Mouse (Mus musculus): ENCODE data around the gene Pak4. TPM values are rescaled to one million over a fixed set of nuclear protein-coding genes. Genes with fewer than 3 reads are reported as not detected.
A peak's percentile ranks its signal among the peaks of the same experiment; 100 is the strongest.
"Not testable (repeated sequence)": the region's sequence is repeated elsewhere in the genome, so short reads cannot be mapped to it uniquely, and the experiment has no call there.

Pak4 gene
- polyA plus RNA-seq, 1 experiment from 2014 or later, result 78.4 TPM

DNA sequence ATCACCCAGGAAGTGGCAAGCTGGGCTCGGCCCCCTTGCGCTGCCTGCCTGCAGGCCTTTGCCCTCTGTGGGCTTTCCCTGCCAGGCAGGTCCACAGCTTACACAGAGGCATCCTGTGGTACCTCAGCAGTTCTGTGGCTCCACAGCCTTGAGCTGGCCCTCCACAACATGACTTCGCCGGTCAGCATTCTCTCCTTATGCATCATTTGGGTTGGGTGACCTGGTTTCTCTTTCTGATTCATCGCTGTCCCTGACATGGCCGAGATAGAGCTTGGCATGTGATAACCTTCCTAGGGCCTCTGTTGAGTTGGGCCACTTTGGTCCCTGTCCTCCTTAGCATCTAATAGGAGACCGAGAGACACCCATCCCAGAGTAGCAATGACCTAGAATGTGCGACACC, 8.0 kb upstream of the Pak4 start:
- Histone ChIP-seq H3K4me3 (ENCODE audit: low read length) (no peak overlapping the region), H3K4me1 (ENCODE audit: insufficient read depth, low read length) (no peaks in the 10 kb centered on the region), H3K27ac (ENCODE audit: low read length) (no peak overlapping the region), H3K36me3 (ENCODE audit: insufficient read depth, low read length) (no peaks in the 10 kb centered on the region), H3K9ac (replicated peaks; ENCODE audit: low read length) (no peak overlapping the region), H3K27me3 (ENCODE audit: insufficient read depth, low read length) (no peaks in the 10 kb centered on the region), H3K4me2 (replicated peaks; ENCODE audit: low read depth, low read length) (no peak overlapping the region), H3K9me3 (ENCODE audit: low read length) (no peaks in the 10 kb centered on the region)
- ATAC-seq (ENCODE audit: low FRiP score, low TSS enrichment), result no peak
- 89% methylated on average over 8 of the region's 8 CpGs for WGBS

DNA sequence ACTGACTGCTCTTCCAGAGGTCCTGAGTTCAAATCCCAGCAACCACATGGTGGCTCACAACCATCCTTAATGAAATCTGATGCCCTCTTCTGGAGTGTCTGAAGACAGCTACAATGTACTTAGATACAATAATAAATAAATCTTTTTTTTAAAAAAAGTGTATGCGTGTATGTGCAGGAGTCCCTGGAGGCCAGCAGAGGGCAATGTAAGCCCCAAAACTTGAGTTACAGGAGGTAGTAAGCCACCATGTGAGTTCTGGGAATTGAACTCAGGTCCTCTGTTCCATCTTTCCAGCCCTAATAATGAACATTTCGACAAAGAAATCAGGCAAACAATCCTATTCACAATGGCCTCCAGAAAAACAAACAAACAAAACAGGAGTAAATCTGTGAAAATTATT, 5.8 kb upstream of the Pak4 start:
- not testable (repeated sequence) for H3K4me3 ChIP-seq (ENCODE audit: low read length); H3K4me2 ChIP-seq (replicated peaks; ENCODE audit: low read depth, low read length); H3K9me3 ChIP-seq (ENCODE audit: low read length); H3K36me3 ChIP-seq (ENCODE audit: insufficient read depth, low read length); H3K4me1 ChIP-seq (ENCODE audit: insufficient read depth, low read length); H3K27me3 ChIP-seq (ENCODE audit: insufficient read depth, low read length); H3K27ac ChIP-seq (ENCODE audit: low read length); ATAC-seq (ENCODE audit: low FRiP score, low TSS enrichment); H3K9ac ChIP-seq (replicated peaks; ENCODE audit: low read length)
- 80% methylated on average over 2 of the region's 2 CpGs for WGBS

DNA sequence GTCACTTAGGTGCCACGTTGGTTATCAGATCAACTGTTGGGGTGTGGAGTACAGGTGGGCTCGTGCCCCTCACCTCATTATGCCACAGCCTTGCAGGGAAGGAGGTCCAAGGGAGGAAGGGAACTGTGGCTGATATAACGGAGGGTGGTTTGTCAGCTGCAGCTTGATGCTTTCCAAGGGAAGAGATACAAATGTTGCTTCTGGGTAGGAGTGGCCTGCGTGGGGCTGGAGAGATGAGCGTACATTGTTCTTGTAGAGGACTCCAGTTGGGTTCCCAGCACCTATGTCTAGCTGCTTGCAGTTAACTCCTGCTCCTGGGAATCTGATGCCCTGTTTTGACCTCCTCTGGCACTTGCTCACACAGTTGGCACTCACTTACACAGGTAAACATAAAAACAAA, 5.2 kb upstream of the Pak4 start:
- no peak overlapping the region for H3K27ac ChIP-seq (ENCODE audit: low read length)
- no peak for ATAC-seq (ENCODE audit: low FRiP score, low TSS enrichment)
- H3K36me3 ChIP-seq (ENCODE audit: insufficient read depth, low read length), result no peaks in the 10 kb centered on the region
- no peak overlapping the region for H3K4me2 ChIP-seq (replicated peaks; ENCODE audit: low read depth, low read length)
- H3K9ac ChIP-seq (replicated peaks; ENCODE audit: low read length), result no peak overlapping the region
- 67% methylated on average over 5 of the region's 5 CpGs for WGBS
- 0 out of 2 replicates have a peak, but pooled peaks cover 5% of the 10 kb centered on the region for H3K4me1 ChIP-seq (ENCODE audit: insufficient read depth, low read length)
- H3K27me3 ChIP-seq (ENCODE audit: insufficient read depth, low read length), result no peaks in the 10 kb centered on the region
- H3K4me3 ChIP-seq (ENCODE audit: low read length), result no peak overlapping the region
- H3K9me3 ChIP-seq (ENCODE audit: low read length), result no peaks in the 10 kb centered on the region

DNA sequence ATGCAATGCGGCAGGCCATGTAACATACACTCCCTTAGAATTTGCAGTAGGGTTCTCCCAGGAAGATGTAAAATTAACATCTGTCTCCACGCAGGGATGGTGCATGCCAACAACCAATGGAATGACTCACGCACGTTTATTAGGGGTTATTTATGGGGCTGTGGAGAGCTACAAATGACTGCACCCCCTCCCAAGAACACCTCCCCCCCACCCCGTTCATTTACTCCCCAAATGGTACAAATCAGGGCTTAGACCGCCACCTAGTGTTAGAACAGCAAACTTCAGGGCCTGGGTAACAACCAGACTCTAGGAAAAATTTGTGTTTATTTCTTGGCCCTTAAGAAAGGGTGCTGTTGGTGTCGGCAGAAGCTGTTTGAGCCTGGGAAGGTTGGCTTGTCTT, 3.7 kb upstream of the Pak4 start:
- H3K36me3 ChIP-seq (ENCODE audit: insufficient read depth, low read length), result no peaks in the 10 kb centered on the region
- H3K9me3 ChIP-seq (ENCODE audit: low read length), result no peaks in the 10 kb centered on the region
- H3K4me3 ChIP-seq (ENCODE audit: low read length), result no peak overlapping the region
- no peak for ATAC-seq (ENCODE audit: low FRiP score, low TSS enrichment)
- no peak overlapping the region for H3K9ac ChIP-seq (replicated peaks; ENCODE audit: low read length)
- H3K4me1 ChIP-seq (ENCODE audit: insufficient read depth, low read length), result peaks cover 11% of the 10 kb centered on the region
- no peaks in the 10 kb centered on the region for H3K27me3 ChIP-seq (ENCODE audit: insufficient read depth, low read length)
- H3K4me2 ChIP-seq (replicated peaks; ENCODE audit: low read depth, low read length), result no peak overlapping the region
- H3K27ac ChIP-seq (ENCODE audit: low read length), result no peak overlapping the region
- 10% methylated on average over 7 of the region's 7 CpGs for WGBS

DNA sequence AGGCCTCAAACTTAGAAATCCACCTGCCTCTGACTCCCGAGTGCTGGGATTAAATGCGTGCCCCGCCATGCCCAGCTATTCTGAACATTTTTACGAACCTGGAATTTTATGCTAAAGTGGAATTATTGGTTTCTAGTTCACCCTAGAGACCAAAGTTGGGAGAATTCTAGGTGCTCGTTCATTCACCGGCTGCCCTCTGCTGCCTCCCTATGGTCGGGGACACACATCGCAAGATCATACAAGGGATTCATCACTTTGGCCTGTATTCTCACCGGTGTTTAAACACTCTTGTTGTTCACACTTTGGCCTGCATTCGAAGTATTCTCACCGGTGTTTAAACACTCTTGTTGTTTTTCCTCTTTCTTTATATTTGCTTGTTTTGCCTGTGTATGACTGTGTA, 3.0 kb upstream of the Pak4 start:
- Histone ChIP-seq H3K9me3 (ENCODE audit: low read length) (no peaks in the 10 kb centered on the region), H3K9ac (replicated peaks; ENCODE audit: low read length) (no peak overlapping the region), H3K27me3 (ENCODE audit: insufficient read depth, low read length) (no peaks in the 10 kb centered on the region), H3K4me3 (ENCODE audit: low read length) (no peak overlapping the region), H3K4me1 (ENCODE audit: insufficient read depth, low read length) (peaks cover 17% of the 10 kb centered on the region), H3K36me3 (ENCODE audit: insufficient read depth, low read length) (no peaks in the 10 kb centered on the region), H3K4me2 (replicated peaks; ENCODE audit: low read depth, low read length) (no peak overlapping the region), H3K27ac (ENCODE audit: low read length) (no peak overlapping the region)
- no peak for ATAC-seq (ENCODE audit: low FRiP score, low TSS enrichment)
- 12% methylated on average over 11 of the region's 11 CpGs for WGBS

DNA sequence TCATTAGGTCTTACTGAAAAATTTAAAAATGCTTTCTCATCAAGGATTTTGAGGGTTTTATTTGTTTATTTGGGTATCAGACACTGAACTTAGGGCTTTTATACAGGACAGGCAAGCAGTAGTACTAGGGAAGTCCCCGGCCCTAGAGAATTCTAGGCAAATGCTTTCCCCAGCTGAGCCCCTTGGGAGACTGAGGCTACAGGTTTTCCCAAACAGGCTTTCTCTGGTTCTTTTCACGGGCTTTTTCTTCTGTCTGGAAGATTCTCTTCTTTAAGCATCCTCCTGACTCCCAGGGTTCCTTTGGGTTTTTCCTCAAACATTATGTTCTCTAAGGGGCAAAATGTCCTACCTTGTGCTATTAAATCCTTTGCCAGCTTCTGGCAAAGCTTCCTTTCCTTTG, 966 bp upstream of the Pak4 start:
- Histone ChIP-seq H3K27me3 (ENCODE audit: insufficient read depth, low read length) (no peaks in the 10 kb centered on the region), H3K9me3 (ENCODE audit: low read length) (no peaks in the 10 kb centered on the region), H3K27ac (ENCODE audit: low read length) (no peak overlapping the region), H3K4me1 (ENCODE audit: insufficient read depth, low read length) (peaks cover 38% of the 10 kb centered on the region), H3K36me3 (ENCODE audit: insufficient read depth, low read length) (no peaks in the 10 kb centered on the region; the same call in 1 of the 2 replicates), H3K4me3 (ENCODE audit: low read length) (no peak overlapping the region), H3K9ac (replicated peaks; ENCODE audit: low read length) (no peak overlapping the region), H3K4me2 (replicated peaks; ENCODE audit: low read depth, low read length) (no peak overlapping the region)
- WGBS, result 48% methylated on average over 2 of the region's 2 CpGs
- no peak for ATAC-seq (ENCODE audit: low FRiP score, low TSS enrichment)

DNA sequence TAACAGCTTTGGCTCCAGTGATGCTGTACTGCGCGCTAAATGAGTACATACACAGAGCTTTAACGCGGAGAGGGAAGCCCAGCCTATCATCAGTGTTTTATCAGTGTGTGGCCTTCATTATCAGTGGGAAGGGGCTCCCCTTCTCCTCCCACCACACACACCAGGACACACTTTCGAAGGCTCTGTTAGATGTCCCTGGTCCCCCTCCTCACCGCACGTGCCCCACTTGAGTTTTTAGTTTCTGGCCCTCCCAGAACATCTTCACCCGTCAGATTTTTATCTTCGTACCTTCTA, 761 bp downstream of the Pak4 start:
- H3K36me3 ChIP-seq (ENCODE audit: insufficient read depth, low read length), result no peaks in the 10 kb centered on the region; the same call in 1 of the 2 replicates
- 0 out of 2 replicates have a peak, but pooled peaks have one; percentile 0 for ATAC-seq (ENCODE audit: low FRiP score, low TSS enrichment)
- peak overlapping the region; percentile 93 for H3K27ac ChIP-seq (ENCODE audit: low read length)
- peak overlapping the region; percentile 82 for H3K9ac ChIP-seq (replicated peaks; ENCODE audit: low read length)
- no peaks in the 10 kb centered on the region for H3K9me3 ChIP-seq (ENCODE audit: low read length)
- H3K27me3 ChIP-seq (ENCODE audit: insufficient read depth, low read length), result no peaks in the 10 kb centered on the region
- H3K4me2 ChIP-seq (replicated peaks; ENCODE audit: low read depth, low read length), result peak overlapping the region; percentile 85
- WGBS, result 1% methylated on average over 9 of the region's 9 CpGs
- H3K4me3 ChIP-seq (ENCODE audit: low read length), result peak overlapping the region; percentile 73
- H3K4me1 ChIP-seq (ENCODE audit: insufficient read depth, low read length), result peaks cover 55% of the 10 kb centered on the region

DNA sequence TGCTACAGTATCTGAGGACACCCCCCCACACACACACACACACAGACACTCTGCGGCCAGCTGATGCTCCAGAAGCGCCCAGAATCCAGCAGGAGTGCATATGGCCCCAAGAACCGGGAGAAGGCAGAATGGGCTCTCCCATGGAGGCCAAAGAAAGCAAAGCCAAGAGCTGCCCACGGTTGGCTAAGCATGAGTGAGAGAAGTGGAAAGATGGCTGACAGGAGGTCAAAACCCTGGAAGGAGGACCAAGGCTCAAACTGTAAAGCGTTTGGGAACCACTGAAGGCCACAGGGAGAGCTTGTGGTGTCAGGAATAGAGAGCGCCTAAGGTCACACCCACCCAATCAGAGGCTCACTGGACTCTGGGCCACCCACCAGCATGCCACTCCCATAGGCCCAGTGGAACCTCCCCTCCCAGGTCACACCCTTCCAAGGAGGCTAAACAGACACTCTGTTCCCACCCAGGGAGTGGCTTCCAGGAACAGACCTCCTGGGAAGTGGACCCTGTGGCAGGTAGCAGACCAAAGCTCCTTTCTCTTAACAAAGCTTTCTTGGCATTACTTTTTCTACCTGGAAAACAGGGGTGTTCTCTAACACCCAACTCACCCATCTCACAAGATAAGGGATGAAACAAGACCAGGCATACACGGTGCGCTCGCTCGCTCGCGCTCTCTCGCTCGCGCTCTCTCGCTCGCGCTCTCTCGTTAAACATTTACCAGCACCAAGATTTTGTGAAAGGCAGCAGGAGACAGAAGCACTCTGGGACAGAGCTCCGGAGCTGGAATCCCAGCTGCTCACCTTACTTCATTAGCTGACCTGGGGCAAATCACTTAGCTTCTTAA, 1.3 kb downstream of the Pak4 start:
- peak overlapping the region; percentile 73 for H3K4me3 ChIP-seq (ENCODE audit: low read length)
- peak overlapping the region; percentile 93 for H3K27ac ChIP-seq (ENCODE audit: low read length)
- peak overlapping the region; percentile 82 for H3K9ac ChIP-seq (replicated peaks; ENCODE audit: low read length)
- 20% methylated on average over 20 of the region's 20 CpGs for WGBS
- no peaks in the 10 kb centered on the region for H3K27me3 ChIP-seq (ENCODE audit: insufficient read depth, low read length)
- H3K4me2 ChIP-seq (replicated peaks; ENCODE audit: low read depth, low read length), result peak overlapping the region; percentile 85
- ATAC-seq (ENCODE audit: low FRiP score, low TSS enrichment), result peak; percentile 80
- H3K9me3 ChIP-seq (ENCODE audit: low read length), result no peaks in the 10 kb centered on the region
- peaks cover 61% of the 10 kb centered on the region for H3K4me1 ChIP-seq (ENCODE audit: insufficient read depth, low read length)
- no peaks in the 10 kb centered on the region; the same call in 1 of the 2 replicates for H3K36me3 ChIP-seq (ENCODE audit: insufficient read depth, low read length)

DNA sequence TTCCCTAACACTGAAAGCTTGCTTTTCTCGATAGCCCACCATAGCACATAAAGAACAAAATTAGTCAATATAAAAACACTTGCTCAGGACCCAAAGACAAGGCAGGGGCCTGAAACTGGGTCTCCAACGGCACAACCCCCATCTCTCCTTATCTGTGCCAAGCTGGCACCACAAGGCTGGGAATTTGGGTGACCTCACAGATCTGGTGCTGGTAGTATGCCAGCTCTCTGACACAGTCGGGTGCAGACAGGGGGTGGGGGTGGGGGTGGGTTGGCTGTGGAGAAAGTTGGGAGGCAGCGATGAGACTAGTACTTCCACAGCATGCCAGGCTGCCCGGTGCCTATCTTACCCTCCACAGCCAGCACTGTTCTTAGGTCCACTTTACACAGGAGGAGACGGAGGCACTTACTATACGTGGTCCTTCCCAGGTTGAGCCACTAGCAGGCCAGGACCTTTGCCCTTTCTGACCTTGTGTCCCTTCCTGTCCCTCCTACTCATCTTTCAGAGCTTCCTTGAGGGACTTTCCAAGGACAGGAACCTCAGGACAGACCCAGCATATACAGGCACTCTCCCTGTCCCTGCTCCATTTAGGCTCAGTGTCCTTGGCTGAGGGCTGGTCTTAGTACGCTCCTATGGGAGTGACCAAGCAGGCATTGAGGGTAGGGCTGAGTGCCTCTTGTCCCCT, 2.1 kb downstream of the Pak4 start:
- WGBS, result 59% methylated on average over 8 of the region's 8 CpGs
- peak overlapping the region; percentile 93 for H3K27ac ChIP-seq (ENCODE audit: low read length)
- peak overlapping the region; percentile 85 for H3K4me2 ChIP-seq (replicated peaks; ENCODE audit: low read depth, low read length)
- peak overlapping the region; percentile 82 for H3K9ac ChIP-seq (replicated peaks; ENCODE audit: low read length)
- no peaks in the 10 kb centered on the region for H3K9me3 ChIP-seq (ENCODE audit: low read length)
- peak; percentile 29 for ATAC-seq (ENCODE audit: low FRiP score, low TSS enrichment)
- H3K4me3 ChIP-seq (ENCODE audit: low read length), result peak overlapping the region; percentile 73
- H3K27me3 ChIP-seq (ENCODE audit: insufficient read depth, low read length), result no peaks in the 10 kb centered on the region
- no peaks in the 10 kb centered on the region; the same call in 1 of the 2 replicates for H3K36me3 ChIP-seq (ENCODE audit: insufficient read depth, low read length)
- peaks cover 66% of the 10 kb centered on the region for H3K4me1 ChIP-seq (ENCODE audit: insufficient read depth, low read length)
